Mouse (Mus musculus): ENCODE measurements at regions not wholly inside any gene's neighbourhood (a gene's known extent, or its start where the extent isn't known, plus 50 kb on each side); places are given as distances from the start of the nearest gene placed in this dataset.

DNA sequence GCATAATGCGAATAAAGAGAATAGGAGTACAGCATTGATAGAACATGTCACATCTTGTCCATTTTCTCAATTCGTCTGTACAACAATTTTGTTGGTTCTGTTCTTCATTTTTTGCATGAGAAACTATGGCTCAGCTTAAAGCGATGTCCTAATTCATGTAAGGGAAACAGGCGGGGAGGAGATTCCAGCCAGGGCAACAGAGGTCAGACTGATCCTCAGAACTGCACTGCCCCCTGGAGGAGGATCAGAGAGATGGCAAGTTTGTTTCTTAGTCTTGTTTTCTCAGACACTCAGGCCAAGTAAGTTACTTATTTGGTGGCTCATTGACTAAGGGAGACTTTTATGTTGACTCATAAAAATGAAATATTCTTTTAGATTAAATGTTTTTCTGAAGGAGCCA, 165.7 kb upstream of the Ccdc54 start (continued):
- no peak for TF ChIP-seq USF2 (IDR thresholded peaks at IDR 0.05; ENCODE audit: borderline replicate concordance in 1 of 2, insufficient read depth in 1 of 2, low read depth in 1 of 2, low read length in 2 of 2)

DNA sequence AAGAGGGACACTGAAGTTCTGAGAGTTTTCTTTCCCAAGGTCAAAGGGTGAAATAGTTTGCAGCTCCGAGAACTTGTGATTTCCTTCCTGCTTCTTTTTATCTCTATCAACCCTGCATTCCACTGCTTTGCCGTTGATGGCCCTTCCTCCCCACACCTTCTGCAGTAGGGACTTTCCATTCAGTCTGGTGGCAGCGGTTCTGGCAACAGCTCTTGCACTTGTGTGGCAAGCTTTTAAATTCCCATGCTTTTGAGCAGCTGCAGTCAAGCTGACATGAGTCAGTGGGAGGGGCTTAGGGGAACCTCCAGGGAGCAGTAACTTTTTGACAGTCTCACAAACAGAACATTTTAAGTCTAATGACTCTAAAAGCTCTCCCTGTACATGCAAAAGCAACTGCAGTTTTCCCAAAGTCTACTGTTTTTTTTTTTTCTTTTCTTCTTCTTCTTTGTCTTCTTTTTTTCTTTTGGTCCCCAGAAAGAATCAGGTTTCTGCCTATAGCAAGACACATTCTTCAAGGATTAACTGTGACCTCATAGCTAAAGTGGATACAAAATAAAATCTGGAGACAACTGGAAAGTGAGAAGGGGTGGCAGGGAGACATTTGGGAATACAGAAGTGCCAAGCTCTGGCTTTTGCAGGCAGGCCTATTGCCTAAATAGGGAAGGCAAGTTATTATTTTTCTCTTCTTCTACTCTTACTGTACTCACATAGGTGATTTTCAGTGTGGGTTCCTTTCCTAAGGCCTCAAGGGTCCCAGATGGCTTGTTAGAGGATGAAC, 162.8 kb upstream of the Ccdc54 start:
- Histone ChIP-seq H3K27me3 (ENCODE audit: control insufficient read depth in 1 of 2, insufficient read depth in 2 of 2, low read length in 2 of 2) (no peaks in the 10 kb centered on the region; a peak in 1 of 4 replicates), H3K79me2 (ENCODE audit: control insufficient read depth, insufficient read depth, low read length, poor library complexity) (no peaks in the 10 kb centered on the region), H3K9me3 (replicated peaks; ENCODE audit: insufficient read depth, low read length) (no peaks in the 10 kb centered on the region), H3K4me3 (ENCODE audit: control insufficient read depth in 1 of 2, insufficient read depth in 1 of 2, low read depth in 2 of 2, low read length in 2 of 2) (peak overlapping the region in 1 of 2 experiments; percentile 35; a peak in 2 of 4 replicates), H3K36me3 (ENCODE audit: control insufficient read depth in 1 of 2, insufficient read depth in 2 of 2, low read length in 2 of 2) (peaks cover 0 to 3% of the 10 kb centered on the region in 2 experiments; a peak in 2 of 4 replicates), H3K9ac (ENCODE audit: control insufficient read depth, low read depth, low read length, poor library complexity, severe bottlenecking) (no peak overlapping the region), H3K4me1 (ENCODE audit: control insufficient read depth in 1 of 2, insufficient read depth in 2 of 2, low read length in 2 of 2) (peaks cover 0 to 4% of the 10 kb centered on the region in 2 experiments; a peak in 1 of 4 replicates), H3K27ac (ENCODE audit: control insufficient read depth, low read depth, low read length) (no peak overlapping the region)
- no peak for TF ChIP-seq USF2 (IDR thresholded peaks at IDR 0.05; ENCODE audit: borderline replicate concordance in 1 of 2, insufficient read depth in 1 of 2, low read depth in 1 of 2, low read length in 2 of 2)
- DNase-seq (ENCODE audit: low read depth, low spot score), result peak; percentile 42

DNA sequence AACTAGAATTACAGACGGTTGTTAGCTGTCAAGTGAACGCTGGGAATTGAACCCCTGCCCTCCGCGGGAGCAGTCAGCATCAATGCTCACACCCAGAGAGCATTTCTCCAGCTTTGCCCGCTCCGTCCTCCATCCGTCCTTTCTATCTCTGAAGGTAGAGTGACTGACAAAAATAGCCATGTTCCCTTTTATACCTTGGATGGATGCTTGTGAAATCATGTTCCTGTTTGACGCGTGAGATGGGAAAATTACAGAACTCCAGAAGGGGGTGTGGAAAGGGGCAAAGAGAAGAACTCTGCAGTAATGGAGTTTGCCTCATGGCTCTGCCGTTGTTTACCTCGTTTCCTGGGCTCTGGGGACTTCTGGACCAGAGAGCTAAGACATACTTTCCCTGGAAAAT, 162.1 kb upstream of the Ccdc54 start:
- no peak overlapping the region for H3K9ac ChIP-seq (ENCODE audit: control insufficient read depth, low read depth, low read length, poor library complexity, severe bottlenecking)
- H3K4me3 ChIP-seq (ENCODE audit: control insufficient read depth in 1 of 2, insufficient read depth in 1 of 2, low read depth in 2 of 2, low read length in 2 of 2), result no peak overlapping the region
- H3K36me3 ChIP-seq (ENCODE audit: control insufficient read depth in 1 of 2, insufficient read depth in 2 of 2, low read length in 2 of 2), result peaks cover 0 to 3% of the 10 kb centered on the region in 2 experiments; a peak in 2 of 4 replicates
- no peaks in the 10 kb centered on the region; a peak in 1 of 4 replicates for H3K27me3 ChIP-seq (ENCODE audit: control insufficient read depth in 1 of 2, insufficient read depth in 2 of 2, low read length in 2 of 2)
- H3K79me2 ChIP-seq (ENCODE audit: control insufficient read depth, insufficient read depth, low read length, poor library complexity), result no peaks in the 10 kb centered on the region
- no peaks in the 10 kb centered on the region for H3K9me3 ChIP-seq (replicated peaks; ENCODE audit: insufficient read depth, low read length)
- no peak overlapping the region for H3K27ac ChIP-seq (ENCODE audit: control insufficient read depth, low read depth, low read length)
- DNase-seq (ENCODE audit: low read depth, low spot score), result no peak
- peaks cover 0 to 4% of the 10 kb centered on the region in 2 experiments; a peak in 1 of 4 replicates for H3K4me1 ChIP-seq (ENCODE audit: control insufficient read depth in 1 of 2, insufficient read depth in 2 of 2, low read length in 2 of 2)
- TF ChIP-seq MYB (IDR thresholded peaks at IDR 0.05; ENCODE audit: low read depth, low read length) (no peak), ETS1 (IDR thresholded peaks at IDR 0.05; ENCODE audit: low read depth, low read length) (no peak), E2F4 (IDR thresholded peaks at IDR 0.05; ENCODE audit: borderline replicate concordance, low read depth, low read length) (no peak), JUND (IDR thresholded peaks at IDR 0.05; ENCODE audit: low read depth, low read length) (no peak), GABPA (IDR thresholded peaks at IDR 0.05; ENCODE audit: low read depth, low read length) (no peak), MAX (IDR thresholded peaks at IDR 0.05; ENCODE audit: low read length) (no peak), CHD2 (IDR thresholded peaks at IDR 0.05; ENCODE audit: low read length) (no peak), HCFC1 (IDR thresholded peaks at IDR 0.05; ENCODE audit: low read depth, low read length) (no peak), SIN3A (IDR thresholded peaks at IDR 0.05; ENCODE audit: low read length) (no peak), GATA1 (IDR thresholded peaks at IDR 0.05; ENCODE audit: low read depth, low read length) (no peak), CTCF (IDR thresholded peaks at IDR 0.05 in 2 of 3, conservative IDR thresholded peaks at IDR 0.05 in 1 of 3; ENCODE audit: control insufficient read depth in 1 of 3, insufficient read depth in 1 of 3, low read depth in 2 of 3, low read length in 3 of 3, poor library complexity in 1 of 3, severe bottlenecking in 1 of 3) (no peak), EP300 (IDR thresholded peaks at IDR 0.05; ENCODE audit: low read depth in 1 of 2, low read length in 2 of 2) (no peak), UBTF (IDR thresholded peaks at IDR 0.05; ENCODE audit: borderline replicate concordance, insufficient read depth, low read depth, low read length) (no peak), POLR2A (IDR thresholded peaks at IDR 0.05; ENCODE audit: control insufficient read depth in 1 of 2, insufficient read depth in 1 of 2, low read depth in 1 of 2, low read length in 2 of 2, poor library complexity in 1 of 2) (no peak), MAFK (IDR thresholded peaks at IDR 0.05; ENCODE audit: borderline replicate concordance, low read depth, low read length) (no peak)

Measured in MEL (cell line).